Mouse (Mus musculus): ENCODE results near the gene Olfr19.
"Not testable (repeated sequence)": the region's sequence is repeated elsewhere in the genome, so short reads cannot be mapped to it uniquely, and the experiment has no call there.

Gene Olfr19

GRCm38 (mm10) chr16:16676305-16676704 lies at the start of gene Olfr19:
TSS of gene Olfr19 (minus strand) at chr16:16676405.
- DNase-seq (ENCODE audit: low spot score in 2 of 2) = no peak

GRCm38 (mm10) chr16:16684975-16685374 lies 8.8 kb upstream of the Olfr19 start:
- no peak for DNase-seq (ENCODE audit: low spot score in 2 of 2)

GRCm38 (mm10) chr16:16684053-16684452 lies 7.8 kb upstream of the Olfr19 start:
- DNase-seq (ENCODE audit: low spot score in 2 of 2) = no peak

GRCm38 (mm10) chr16:16664994-16665393 lies 11.2 kb downstream of the Olfr19 start:
- no peak for DNase-seq (ENCODE audit: low spot score in 2 of 2)

GRCm38 (mm10) chr16:16664516-16664915 lies 11.7 kb downstream of the Olfr19 start:
- DNase-seq (ENCODE audit: low spot score in 2 of 2) = not testable (repeated sequence)

- no peak for DNase-seq (ENCODE audit: low spot score in 2 of 2)
Measured at GRCm38 (mm10) chr16:16645148-16645547, 31.1 kb downstream of the Olfr19 start.

GRCm38 (mm10) chr16:16633730-16634129 lies 42.5 kb downstream of the Olfr19 start:
- no peak for DNase-seq (ENCODE audit: low spot score in 2 of 2)

Data from cerebellum, postnatal 4 days (tissue).